Mouse (Mus musculus) T-helper 1 cell (primary cell): ENCODE results near the gene Smg5.
"Not testable (repeated sequence)": the region's sequence is repeated elsewhere in the genome, so short reads cannot be mapped to it uniquely, and the experiment has no call there.

Experiments
- in situ Hi-C: fragments of 300-600 bp; cut with MboI, MseI; formaldehyde crosslinking; loops from one replicate; pipeline ENCODE4 v1.15.1; 2025; ENCODE audit warnings: high pct_unique_total_duplicates

Gene Smg5

DNA sequence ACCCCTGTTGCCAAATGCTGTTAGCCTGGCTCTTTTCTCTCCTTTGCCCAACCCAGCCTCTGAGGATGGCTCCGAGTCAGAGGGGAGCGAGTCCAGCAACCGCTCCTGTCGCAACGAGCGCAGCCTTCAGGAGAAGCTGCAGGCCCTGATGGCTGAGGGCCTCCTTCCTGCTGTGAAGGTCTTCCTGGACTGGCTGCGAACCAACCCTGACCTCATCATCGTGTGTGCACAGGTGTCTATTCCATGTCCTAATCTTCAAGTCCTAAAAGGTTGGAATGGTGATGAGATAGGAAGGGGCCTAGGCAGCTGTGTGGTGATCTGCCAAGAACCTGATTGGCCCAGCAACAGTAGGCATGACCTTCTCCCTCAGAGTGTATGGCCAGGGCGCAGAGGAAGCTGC, 16.8 kb downstream of the Smg5 start:
- in situ Hi-C loops, result loop anchor here (10.0 kb wide), 1 partner anchor 342 kb away; no protein-coding TSS in a partner anchor

DNA sequence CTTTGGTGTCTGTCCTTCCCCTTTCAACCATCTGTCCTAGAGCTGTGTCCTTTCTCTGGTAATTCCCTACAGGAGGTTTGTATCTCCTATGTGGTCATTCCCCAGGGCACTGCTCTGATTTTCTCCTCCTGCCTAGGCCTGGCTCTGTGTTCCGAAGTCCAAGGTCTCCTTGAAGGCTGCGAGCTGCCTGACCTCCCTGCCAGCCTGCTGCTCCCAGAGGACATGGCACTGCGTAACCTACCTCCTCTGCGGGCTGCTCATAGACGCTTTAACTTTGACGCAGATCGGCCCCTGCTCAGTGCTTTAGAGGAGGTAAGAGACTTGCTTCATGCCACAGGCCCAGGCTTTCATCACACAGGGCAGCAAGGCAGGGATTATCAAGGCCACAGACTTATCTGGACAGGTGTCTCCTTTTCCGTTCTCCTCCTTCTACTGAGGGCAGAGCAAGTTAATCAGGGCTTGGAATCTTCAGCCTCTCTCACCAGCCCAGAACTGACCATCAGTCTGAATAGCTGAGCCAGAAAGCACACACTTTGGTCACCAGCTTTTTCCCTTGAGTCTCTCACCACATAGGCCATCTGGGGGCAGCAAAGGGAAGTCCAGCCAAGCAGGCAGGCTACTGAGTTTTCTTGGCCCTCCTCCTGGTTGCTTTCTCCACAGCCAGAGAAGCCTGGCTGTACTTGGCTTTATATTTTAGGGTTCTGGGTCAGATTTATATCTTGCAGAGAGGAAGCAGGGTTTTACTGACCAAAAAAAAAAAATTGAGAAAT, 18.5 kb downstream of the Smg5 start:
- in situ Hi-C loops, result loop anchor here (10.0 kb wide), 1 partner anchor 340 kb away; no protein-coding TSS in a partner anchor

DNA sequence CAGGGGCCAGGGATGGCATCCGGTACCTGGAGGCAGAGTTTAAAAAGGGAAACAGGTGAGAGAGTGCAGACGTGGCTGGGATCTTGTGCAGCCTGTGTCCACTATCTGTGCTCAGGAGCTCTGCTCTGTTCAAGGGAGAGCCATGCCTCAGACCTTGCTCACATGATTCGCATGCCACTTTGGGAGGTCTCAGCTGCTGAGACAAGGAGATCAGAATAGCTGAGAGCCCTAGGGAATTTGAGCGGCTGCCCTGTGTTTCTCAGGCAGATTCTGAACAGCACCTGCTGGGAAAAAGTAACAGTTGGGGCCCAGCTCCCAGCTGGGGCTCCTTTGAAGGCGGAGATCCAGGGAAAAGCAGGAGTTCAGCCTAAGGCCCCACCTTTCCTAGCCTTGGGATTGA, 23.5 kb downstream of the Smg5 start:
- in situ Hi-C loops, result loop anchor here (10.0 kb wide), 1 partner anchor 335 kb away; no protein-coding TSS in a partner anchor

DNA sequence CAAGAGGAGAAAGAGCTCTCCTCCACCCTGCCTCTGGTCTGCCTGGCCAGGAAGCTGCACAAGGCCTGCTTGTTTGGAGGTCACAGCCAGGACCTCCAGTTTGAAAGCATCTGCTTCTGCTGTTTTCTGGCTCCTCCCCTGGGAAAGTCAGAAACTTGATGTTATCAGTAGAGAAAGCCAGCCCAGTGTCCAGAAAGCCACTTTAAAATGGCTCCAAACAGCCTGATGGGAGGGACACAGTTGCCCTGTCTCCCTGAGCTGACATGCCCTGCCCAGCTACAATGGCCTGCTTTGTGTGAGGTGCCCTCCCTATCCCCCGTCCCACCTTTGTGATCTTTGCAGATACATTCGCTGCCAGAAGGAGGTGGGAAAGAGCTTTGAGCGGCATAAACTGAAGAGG, 23.9 kb downstream of the Smg5 start:
- in situ Hi-C loops, result loop anchor here (10.0 kb wide), 1 partner anchor 335 kb away; no protein-coding TSS in a partner anchor

DNA sequence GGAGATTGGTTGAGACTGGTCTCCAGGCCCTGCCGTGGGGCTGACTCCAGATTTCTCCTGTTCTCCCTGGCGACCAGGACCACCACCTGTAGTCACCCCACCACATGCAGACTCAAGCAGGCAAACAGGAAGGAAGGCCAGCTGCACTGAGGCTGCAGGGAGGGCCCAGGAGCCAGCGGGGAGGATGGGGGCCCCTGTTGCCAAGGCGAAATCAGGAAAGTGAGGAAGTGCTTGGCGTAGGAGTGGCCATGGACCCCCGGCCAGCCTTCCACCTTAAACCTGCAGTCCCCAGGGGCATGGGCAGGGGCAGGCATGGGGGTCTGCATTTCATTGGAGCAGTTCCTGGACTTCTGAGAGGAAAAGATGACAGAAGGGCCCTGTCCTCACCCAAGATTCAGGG, 25.0 kb downstream of the Smg5 start:
- in situ Hi-C loops, result no loop called here

DNA sequence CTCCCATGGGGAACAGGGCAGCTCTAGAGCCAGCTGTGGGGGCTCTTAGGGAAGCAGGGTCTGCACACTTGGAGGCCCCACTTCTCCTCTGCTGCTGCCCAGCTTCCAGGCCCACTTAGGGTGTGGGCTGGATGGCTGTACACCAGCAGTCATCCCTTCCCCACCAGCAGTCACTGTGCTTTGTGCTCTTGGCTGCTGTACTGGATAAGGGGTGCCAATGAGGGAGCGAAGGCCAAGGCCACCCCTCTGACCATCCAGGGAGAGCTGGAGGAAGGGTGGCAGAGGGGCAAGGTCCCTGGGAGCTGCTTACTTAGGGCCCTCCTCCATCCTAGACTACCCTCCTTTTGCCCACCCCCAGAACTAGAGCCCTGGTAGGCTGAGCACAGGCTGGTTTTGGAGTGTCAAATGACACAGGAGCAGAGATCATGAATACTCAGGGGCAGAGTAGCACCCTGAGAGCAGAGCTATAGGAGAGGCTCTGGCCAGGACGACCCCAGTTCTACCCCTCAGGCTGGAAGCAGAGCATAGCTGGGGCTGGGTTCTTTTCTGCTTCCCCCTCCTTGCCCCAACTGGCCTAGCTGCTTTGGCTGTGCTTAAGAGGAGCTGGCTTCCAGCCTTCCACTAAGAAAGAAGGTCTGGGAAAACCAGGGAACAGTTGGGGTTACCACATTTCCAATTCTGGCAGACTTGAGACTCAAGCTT, 25.7 kb downstream of the Smg5 start:
- in situ Hi-C loops, result no loop called here

DNA sequence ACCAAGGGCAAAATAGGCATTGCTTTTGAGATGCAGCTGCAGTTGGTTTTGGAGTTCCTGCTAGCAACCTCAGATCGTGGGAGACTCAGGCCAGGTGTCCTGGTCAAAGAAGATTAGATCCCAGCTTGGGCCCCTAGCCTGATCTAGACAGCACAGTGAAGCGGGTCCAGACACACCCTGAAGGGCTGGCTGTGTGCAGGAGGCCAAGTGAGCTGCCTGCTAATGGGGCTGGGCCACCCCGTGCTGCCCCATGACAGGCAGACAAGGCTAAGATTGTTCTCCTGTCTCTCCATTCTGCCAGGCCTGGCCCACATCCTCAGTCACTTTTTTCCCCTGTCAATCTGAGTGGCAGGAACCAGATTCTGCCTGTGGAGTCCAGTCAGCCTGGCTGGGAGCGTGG, 27.6 kb downstream of the Smg5 start:
- in situ Hi-C loops, result no loop called here

DNA sequence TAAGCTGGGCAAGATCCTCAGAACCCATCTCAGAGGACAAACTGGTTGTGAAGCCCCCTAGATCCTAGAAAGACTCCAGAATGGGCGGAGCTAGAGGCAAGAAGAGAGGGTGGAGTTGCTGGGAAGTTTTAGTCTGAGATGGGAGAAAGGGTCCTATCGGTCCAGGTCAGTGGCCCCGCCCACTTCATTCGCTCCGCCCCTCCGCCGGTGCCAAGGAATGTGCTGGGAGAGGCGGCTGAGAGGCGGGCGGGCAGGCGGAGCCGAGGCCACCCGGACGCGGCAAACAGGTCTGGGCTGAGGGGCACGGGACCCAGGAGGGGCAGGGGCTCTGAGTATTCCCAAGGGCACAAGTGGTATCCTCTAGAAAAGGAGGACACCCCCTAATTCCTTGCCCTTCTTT, 28.3 kb downstream of the Smg5 start, which contains the start of gene Paqr6:
TSS of gene Paqr6 (plus strand) at position 248 of the 400 bp plus-strand sequence.
- in situ Hi-C loops, result no loop called here

DNA sequence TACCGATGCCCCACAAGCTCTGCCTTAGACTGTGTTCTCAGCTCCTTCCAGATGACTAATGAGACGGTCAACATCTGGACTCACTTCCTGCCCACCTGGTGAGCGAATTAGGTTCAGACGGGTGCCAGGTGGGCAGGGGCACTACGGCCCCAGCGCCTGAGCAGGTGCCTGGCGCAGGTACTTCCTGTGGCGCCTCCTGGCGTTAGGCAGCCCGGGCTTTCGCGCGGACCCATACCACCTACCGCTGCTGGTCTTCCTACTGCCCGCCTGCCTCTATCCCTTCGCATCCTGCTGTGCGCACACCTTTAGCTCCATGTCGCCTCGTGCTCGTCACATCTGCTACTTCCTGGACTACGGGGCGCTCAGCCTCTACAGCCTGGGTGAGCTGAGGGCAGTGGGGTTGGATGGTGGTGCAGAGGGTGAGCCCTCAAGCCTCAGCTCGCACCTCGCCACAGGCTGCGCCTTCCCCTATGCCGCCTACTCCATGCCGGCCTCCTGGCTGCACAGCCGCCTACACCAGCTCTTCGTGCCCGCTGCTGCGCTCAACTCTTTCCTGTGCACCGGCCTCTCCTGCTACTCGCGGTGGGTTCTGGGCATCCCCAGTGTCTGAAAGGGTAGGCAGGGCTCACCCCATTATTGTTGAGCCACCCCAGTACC, 29.8 kb downstream of the Smg5 start:
- in situ Hi-C loops, result no loop called here

DNA sequence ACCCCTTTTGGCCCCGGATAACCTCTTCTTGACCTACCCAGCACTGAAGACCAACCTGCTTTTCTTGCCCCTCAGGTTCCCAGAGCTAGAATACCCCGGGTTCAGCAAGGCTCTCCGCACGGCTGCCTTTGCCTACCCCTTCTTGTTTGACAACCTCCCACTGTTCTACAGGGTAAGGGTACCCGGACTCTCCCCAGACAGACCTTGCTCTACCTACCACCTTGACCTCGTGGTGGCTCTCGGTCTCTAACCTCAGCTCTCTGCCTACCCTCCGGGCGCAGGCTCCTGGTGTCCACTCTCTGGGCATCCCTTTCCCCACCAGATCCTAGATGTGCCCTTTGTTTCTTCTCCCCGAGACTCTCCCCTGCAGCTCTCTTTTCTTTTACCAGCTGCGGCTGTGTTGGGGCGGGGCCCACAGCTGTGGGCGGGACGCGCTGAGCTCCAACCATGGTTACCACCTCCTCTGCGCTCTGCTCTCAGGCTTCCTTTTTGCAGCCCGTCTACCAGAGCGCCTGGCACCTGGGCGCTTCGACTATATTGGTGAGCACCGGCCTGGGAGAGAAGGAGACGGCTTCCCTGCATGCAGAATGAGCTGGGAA, 30.9 kb downstream of the Smg5 start:
- in situ Hi-C loops, result not testable (repeated sequence)

DNA sequence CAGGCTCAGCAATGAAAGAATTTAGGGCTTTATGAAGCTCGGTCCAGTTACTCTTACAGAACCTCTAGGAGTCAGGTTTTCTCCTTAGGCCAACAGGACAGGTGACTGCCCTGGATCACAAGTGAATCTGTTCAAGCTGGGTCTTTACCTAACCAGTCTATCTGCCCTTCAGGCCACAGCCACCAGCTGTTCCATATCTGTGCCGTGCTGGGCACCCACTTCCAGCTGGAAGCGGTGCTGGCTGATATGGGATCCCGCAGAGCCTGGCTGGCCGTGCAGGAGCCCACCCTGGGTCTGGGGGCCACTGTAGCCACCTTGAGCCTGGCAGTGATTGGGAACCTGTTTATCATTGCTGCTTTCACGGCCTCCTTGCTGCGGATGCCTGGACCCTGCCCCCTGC, 31.5 kb downstream of the Smg5 start:
- in situ Hi-C loops, result not testable (repeated sequence)

DNA sequence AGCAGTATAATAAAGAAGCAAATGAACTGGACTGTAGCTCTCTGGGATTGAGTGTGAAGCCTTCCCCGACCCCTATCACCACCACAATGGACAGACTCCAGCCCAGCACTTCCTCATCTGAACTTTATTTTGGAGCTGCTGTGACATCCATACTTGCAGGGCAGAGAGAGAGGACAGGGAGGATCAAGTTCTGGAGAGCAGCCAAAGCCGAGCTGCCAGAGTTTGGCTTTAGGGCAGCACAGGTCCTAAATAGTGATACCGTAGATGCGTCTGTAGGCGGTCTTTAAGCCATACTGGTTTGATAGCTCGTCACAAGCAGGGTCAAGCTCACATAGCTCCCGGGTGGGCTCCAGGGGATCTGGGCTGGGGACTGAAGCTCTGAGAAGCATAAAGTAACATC, 32.5 kb downstream of the Smg5 start:
- in situ Hi-C loops, result not testable (repeated sequence)

DNA sequence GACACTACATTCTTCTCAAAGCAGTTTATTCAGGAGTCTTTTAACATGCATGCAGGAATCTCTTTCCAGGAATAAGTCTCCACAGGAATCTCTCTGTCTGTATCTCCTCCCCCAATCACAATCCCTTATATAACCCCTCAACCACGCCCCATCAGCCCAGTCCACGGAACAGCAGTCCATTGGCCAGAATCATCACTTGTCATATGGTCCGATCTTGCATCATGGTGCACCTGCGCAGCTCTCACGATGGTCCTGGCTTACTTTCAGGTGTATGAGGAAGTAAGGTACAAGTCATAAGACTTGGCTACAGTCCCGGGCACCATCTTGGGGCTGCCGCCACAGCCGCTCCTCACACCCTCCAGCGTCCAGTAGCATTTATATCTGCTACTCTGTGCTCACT, 36.6 kb downstream of the Smg5 start, which contains the start of gene Bglap3:
TSS of gene Bglap3 (minus strand) at position 101 of the 400 bp plus-strand sequence.
- in situ Hi-C loops, result not testable (repeated sequence)

DNA sequence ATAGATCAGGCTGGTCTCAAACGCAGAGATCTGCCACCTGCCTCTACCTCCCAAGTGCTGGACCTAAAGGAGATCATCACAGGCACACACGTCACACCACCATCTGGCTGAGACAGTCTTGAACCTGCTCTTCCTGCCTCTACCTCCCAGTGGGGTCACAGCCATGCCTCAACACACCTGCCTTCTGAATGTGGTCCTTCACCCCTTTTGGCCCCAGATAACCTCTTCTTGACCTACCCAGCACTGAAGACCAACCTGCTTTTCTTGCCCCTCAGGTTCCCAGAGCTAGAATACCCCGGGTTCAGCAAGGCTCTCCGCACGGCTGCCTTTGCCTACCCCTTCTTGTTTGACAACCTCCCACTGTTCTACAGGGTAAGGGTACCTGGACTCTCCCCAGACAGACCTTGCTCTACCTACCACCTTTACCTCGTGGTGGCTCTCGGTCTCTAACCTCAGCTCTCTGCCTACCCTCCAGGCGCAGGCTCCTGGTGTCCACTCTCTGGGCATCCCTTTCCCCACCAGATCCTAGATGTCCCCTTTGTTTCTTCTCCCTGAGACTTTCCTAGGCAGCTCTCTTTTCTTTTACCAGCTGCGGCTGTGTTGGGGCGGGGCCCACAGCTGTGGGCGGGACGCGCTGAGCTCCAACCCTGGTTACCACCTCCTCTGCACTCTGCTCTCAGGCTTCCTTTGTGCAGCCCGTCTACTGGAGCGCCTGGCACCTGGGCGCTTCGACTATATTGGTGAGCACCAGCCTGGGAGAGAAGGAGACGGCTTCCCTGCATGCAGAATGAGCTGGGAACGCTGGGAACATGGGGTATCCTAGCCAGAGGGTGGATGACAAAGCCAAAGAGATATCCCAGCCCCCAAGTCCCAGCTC, 39.9 kb downstream of the Smg5 start:
- in situ Hi-C loops, result not testable (repeated sequence)

DNA sequence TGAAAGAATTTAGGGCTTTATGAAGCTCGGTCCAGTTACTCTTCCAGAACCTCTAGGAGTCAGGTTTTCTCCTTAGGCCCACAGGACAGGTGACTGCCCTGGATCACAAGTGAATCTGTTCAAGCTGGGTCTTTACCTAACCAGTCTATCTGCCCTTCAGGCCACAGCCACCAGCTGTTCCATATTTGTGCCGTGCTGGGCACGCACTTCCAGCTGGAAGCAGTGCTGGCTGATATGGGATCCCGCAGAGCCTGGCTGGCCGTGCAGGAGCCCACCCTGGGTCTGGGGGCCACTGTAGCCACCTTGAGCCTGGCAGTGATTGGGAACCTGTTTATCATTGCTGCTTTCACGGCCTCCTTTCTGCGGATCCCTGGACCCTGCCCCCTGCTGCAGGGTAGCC, 40.6 kb downstream of the Smg5 start:
- in situ Hi-C loops, result not testable (repeated sequence)

DNA sequence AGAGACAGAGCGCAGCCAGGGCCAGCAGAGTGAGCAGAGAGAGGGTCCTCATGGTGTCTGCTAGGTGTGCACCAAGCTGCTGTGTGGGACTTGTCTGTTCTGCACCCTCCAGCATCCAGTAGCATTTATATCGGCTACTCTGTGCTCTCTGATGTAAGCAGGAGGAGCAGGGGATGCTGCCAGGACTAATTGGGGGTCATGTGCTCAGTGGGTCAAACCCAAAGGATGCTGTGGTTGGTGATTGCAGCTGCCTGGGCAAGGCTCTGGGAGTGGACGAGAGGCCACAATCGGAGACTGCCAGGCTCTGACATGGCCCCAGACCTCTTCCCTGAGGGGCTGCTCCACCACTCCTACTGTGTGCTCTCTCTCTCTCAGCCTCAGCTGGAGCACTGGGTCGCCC, 42.5 kb downstream of the Smg5 start, which contains the start of gene Bglap2:
TSS of gene Bglap2 (minus strand) at position 101 of the 400 bp plus-strand sequence.
- in situ Hi-C loops, result not testable (repeated sequence)

DNA sequence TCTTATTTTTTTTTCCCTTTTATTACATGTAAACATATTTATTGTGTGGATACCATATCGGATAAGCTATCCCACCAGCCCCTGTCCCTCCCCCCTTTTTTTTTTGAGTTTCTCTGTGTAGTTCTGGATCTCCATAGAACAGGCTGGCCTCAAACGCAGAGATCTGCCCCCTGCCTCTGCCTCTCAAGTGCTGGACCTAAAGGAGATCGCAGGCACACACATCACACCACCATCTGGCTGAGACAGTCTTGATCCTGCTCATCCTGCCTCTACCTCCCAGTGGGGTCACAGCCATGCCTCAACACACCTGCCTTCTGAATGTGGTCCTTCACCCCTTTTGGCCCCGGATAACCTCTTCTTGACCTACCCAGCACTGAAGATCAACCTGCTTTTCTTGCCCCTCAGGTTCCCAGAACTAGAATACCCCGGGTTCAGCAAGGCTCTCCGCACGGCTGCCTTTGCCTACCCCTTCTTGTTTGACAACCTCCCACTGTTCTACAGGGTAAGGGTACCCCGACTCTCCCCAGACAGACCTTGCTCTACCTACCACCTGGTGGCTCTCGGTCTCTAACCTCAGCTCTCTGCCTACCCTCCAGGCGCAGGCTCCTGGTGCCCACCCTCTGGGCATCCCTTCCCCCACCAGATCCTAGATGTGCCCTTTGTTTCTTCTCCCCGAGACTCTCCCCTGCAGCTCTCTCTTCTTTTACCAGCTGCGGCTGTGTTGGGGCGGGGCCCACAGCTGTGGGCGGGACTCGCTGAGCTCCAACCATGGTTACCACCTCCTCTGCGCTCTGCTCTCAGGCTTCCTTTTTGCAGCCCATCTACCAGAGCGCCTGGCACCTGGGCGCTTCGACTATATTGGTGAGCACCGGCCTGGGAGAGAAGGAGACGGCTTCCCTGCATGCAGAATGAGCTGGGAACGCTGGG, 45.6 kb downstream of the Smg5 start:
- in situ Hi-C loops, result not testable (repeated sequence)

DNA sequence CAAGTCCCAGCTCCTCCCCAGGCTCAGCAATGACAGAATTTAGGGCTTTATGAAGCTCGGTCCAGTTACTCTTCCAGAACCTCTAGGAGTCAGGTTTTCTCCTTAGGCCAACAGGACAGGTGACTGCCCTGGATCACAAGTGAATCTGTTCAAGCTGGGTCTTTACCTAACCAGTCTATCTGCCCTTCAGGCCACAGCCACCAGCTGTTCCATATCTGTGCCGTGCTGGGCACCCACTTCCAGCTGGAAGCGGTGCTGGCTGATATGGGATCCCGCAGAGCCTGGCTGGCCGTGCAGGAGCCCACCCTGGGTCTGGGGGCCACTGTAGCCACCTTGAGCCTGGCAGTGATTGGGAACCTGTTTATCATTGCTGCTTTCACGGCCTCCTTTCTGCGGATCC, 46.3 kb downstream of the Smg5 start:
- in situ Hi-C loops, result not testable (repeated sequence)

DNA sequence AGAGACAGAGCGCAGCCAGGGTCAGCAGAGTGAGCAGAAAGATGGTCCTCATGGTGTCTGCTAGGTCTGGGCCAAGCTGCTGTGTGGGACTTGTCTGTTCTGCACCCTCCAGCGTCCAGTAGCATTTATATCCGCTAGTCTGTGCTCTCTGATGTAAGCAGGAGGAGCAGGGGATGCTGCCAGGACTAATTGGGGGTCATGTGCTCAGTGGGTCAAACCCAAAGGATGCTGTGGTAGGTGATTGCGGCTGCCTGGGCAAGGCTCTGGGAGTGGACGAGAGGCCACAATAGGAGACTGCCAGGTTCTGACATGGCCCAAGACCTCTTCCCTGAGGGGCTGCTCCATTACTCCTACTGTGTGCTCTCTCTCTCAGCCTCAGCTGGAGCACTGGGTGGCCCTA, 48.3 kb downstream of the Smg5 start, which contains the start of gene Bglap:
TSS of gene Bglap (minus strand) at position 101 of the 400 bp plus-strand sequence.
- in situ Hi-C loops, result no loop called here
